Mouse (Mus musculus) embryonic facial prominence, embryonic 11.5 days (tissue): ENCODE measurements around the gene Ak5. TPM values are rescaled to one million over a fixed set of nuclear protein-coding genes. Genes with fewer than 3 reads are reported as not detected.
"Not testable (repeated sequence)": the region's sequence is repeated elsewhere in the genome, so short reads cannot be mapped to it uniquely, and the experiment has no call there.

ENCODE experiments used
- ATAC-seq: fragments of 200-750 bp; cut with Nextera tagmentation; replicated peaks from 2 replicates; pipeline ENCODE4 v1.8.0; 2017; ENCODE audit warnings: low read depth; ENCODE audit not compliant: insufficient number of reproducible peaks, low FRiP score, low TSS enrichment
- DNase-seq: peaks from one replicate; pipeline ENCODE4 v3.0.0-alpha.2; 2015; ENCODE audit warnings: low spot score
- H3K27ac ChIP-seq: fragments of 300-500 bp; sonication (generic); replicated peaks from 2 replicates; pipeline ENCODE4 v1.5.1; 2014; ENCODE audit warnings: mild to moderate bottlenecking, low read depth, low read length, control low read depth
- H3K27me3 ChIP-seq: fragments of 300-500 bp; sonication (generic); 2 replicates; pipeline ENCODE4 v1.6.1; 2014; ENCODE audit warnings: mild to moderate bottlenecking, low read length, moderate library complexity, mixed read lengths; ENCODE audit not compliant: control insufficient read depth, insufficient read depth
- H3K36me3 ChIP-seq: fragments of 300-500 bp; sonication (generic); replicated peaks from 2 replicates; pipeline ENCODE4 v1.6.1; 2014; ENCODE audit warnings: low read depth, mild to moderate bottlenecking, low read length, moderate library complexity, mixed read lengths; ENCODE audit not compliant: control insufficient read depth, insufficient read depth
- H3K4me1 ChIP-seq: fragments of 300-500 bp; sonication (generic); 2 replicates; pipeline ENCODE4 v1.6.1; 2014; ENCODE audit warnings: low read length, mixed read lengths; ENCODE audit not compliant: control insufficient read depth, insufficient read depth
- H3K4me2 ChIP-seq: fragments of 300-500 bp; sonication (generic); 2 replicates; pipeline ENCODE4 v1.6.1; 2014; ENCODE audit warnings: low read depth, mild to moderate bottlenecking, control low read depth, low read length, moderate library complexity
- H3K4me3 ChIP-seq: fragments of 300-500 bp; sonication (generic); 2 replicates; pipeline ENCODE4 v1.5.1; 2014; ENCODE audit warnings: low read depth, low read length, control low read depth
- H3K9ac ChIP-seq: fragments of 300-500 bp; sonication (generic); replicated peaks from 2 replicates; pipeline ENCODE4 v1.6.1; 2014; ENCODE audit warnings: mild to moderate bottlenecking, control low read depth, low read length
- H3K9me3 ChIP-seq: fragments of 300-500 bp; sonication (generic); replicated peaks from 2 replicates; pipeline ENCODE4 v1.6.1; 2016; ENCODE audit warnings: mild to moderate bottlenecking, low read length, inconsistent platforms, mixed read lengths; ENCODE audit not compliant: control insufficient read depth
- WGBS: fragments of 180-500 bp; shearing (Covaris S2); extraction: QIAGEN DNeasy Blood & Tissue Kit; methylation state at CpG from one replicate; pipeline ENCODE4 v1.1.7; 2014; 5-methylcytosine and 5-hydroxymethylcytosine counted together
- polyA plus RNA-seq: library from polyadenylated mRNA; unstranded; fragments of >200 nt; fragmentation: Nextera tagmentation; extraction: Ambion mirVana; gene quantifications from 2 replicates; pipeline ENCODE4 v1.2.1, GENCODE M21; 2014

The Ak5 gene
- polyA plus RNA-seq, 1 experiment from 2014 or later: 0.63 TPM

DNA sequence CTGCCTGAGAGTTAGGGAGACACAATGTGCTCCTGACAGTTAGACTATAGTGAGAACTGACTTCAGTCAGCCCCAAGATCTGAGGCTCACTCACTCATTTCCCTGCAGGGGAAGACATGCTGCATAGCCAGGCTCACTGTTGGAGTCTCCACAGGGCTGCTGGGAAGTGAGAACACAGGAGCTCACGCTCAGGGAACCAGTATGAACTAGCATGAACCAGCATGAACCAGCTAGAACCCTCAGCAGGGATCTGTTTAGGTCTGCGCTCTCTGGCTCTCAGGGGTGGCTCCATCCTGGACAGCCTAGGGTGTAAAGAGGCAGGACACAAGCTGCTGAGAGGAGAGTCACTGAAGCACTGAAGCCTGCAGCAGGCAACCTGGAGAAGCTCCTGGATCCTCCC, 81.2 kb downstream of the Ak5 start:
- no peaks in the 10 kb centered on the region for H3K36me3 ChIP-seq
- H3K4me3 ChIP-seq: no peak overlapping the region
- H3K27me3 ChIP-seq: no peaks in the 10 kb centered on the region
- no peaks in the 10 kb centered on the region for H3K9me3 ChIP-seq
- H3K9ac ChIP-seq: no peak overlapping the region
- no peak for ATAC-seq
- H3K4me1 ChIP-seq: no peaks in the 10 kb centered on the region
- no peak overlapping the region for H3K27ac ChIP-seq
- no peak overlapping the region for H3K4me2 ChIP-seq
- 70% methylated on average over 2 of the region's 2 CpGs for WGBS
- DNase-seq: no peak

DNA sequence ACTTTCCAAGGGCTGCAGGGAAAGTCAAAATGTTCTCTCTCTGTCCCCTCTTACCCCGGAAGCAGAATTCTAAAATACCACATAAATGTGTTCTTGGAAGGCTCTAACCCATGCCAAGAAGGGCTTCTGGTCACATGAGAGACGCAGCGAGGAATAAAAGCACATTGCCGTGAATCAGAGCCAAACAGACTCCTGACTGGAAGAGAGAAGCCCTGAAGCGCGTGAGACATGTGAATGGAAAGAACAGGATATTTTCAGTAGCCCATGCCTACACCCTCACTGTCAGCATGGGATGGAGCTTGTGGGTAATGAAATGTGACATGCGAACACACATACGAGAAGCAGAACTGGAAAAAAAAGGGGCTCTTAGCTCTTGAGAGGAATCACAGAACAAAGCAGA, 82.0 kb downstream of the Ak5 start:
- Histone ChIP-seq H3K9ac (no peak overlapping the region), H3K9me3 (no peaks in the 10 kb centered on the region), H3K4me2 (no peak overlapping the region), H3K27ac (no peak overlapping the region), H3K4me3 (no peak overlapping the region), H3K36me3 (no peaks in the 10 kb centered on the region), H3K27me3 (no peaks in the 10 kb centered on the region), H3K4me1 (no peaks in the 10 kb centered on the region)
- ATAC-seq (no peak), DNase-seq (no peak)
- 83% methylated on average over 8 of the region's 8 CpGs for WGBS

DNA sequence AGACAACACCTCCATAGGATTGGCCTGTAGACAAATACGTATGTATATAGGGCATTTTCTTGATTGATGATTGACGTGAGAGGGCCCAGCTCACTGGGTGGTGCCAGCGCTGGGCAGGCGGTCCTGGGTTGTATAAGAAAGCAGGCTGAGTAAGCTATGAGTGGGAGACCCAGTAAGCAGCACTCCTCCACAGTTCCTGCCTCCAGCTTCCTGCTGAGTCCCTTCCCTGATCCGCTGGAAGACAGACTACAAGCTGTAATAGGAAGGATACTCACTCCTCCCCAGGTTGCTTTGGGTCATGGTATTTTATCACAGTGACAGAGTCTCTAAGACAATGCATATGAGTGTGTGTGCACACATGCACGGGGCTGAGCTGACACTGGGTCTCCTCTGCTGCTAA, 82.6 kb downstream of the Ak5 start:
- H3K9ac ChIP-seq: no peak overlapping the region
- DNase-seq (no peak), ATAC-seq (no peak)
- no peak overlapping the region for H3K4me3 ChIP-seq
- H3K36me3 ChIP-seq: no peaks in the 10 kb centered on the region
- no peaks in the 10 kb centered on the region for H3K4me1 ChIP-seq
- no peak overlapping the region for H3K27ac ChIP-seq
- H3K4me2 ChIP-seq: no peak overlapping the region
- no peaks in the 10 kb centered on the region for H3K9me3 ChIP-seq
- WGBS: 79% methylated on average over 6 of the region's 6 CpGs
- no peaks in the 10 kb centered on the region for H3K27me3 ChIP-seq

DNA sequence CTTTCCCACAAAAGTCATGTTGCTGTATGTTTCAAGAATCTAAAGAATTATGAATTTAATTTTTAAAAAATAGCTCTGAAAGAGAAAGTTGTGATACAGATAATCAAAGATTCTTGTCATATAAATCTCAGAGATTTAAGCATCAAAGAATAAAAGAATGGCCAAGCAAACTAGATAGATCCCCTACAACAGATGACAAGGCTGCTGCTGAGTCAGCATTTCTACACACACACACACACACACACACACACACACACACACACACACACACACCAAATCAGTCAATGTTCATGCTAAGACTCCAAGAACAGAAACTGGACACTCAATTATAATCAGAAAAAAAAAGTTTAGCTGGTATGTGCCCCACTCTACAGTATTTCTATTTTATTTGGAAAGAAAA, 85.1 kb downstream of the Ak5 start:
- Histone ChIP-seq H3K4me3 (no peak overlapping the region), H3K27ac (no peak overlapping the region), H3K9ac (no peak overlapping the region), H3K9me3 (no peaks in the 10 kb centered on the region), H3K4me2 (no peak overlapping the region), H3K27me3 (no peaks in the 10 kb centered on the region), H3K4me1 (no peaks in the 10 kb centered on the region), H3K36me3 (no peaks in the 10 kb centered on the region)
- no peak for ATAC-seq
- no peak for DNase-seq

DNA sequence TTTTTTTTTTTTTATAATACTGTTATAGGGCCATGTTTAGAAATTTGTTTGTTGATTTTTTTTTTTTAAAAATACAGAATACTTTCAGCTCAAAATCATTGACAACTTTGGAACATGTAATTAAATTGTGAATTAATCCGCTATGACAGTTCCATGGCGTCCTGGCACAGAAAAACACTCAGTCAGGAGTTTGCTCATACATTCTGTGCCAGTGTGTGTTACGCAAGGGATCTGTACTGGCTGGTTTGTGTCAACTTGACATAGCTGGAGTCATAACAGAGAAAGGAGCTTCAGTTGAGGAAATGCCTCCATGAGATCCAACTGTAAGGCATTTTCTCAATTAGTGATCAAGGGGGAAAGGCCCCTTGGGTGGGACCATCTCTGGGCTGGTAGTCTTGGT, 86.3 kb downstream of the Ak5 start:
- not testable (repeated sequence) for DNase-seq, H3K36me3 ChIP-seq, H3K9me3 ChIP-seq, H3K27ac ChIP-seq, H3K9ac ChIP-seq, ATAC-seq, H3K4me3 ChIP-seq, H3K27me3 ChIP-seq, H3K4me2 ChIP-seq, H3K4me1 ChIP-seq
- 85% methylated on average over 3 of the region's 3 CpGs for WGBS

DNA sequence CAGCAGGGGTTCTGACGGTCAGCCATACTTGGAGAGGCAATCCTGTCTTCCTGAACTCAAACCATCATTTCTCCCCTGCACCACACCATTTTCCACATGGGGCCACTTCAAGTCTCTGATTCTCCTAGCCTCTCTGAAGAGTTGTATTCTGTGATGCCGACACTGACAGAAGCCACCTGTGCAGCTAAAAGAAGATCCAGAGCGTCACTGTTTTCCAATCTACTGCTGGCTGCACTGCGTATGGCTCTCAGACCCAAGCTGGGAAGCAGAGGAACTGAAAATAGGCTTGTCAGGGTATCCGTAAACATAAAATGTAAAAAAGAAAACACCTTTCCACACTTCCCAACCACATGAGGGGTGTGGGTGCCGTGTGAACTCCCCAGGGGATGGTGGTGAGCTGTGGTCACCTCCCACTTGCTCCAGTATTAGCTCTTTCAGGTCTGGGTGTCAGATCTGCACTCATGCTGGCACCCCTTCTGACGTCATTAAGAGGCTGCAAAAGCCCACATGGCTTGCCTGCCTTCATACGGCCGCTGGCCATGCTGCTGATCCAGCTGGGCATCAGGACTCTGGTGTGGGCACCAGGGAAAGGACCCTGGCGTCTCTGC, 88.1 kb downstream of the Ak5 start:
- Histone ChIP-seq H3K9ac (no peak overlapping the region), H3K9me3 (no peaks in the 10 kb centered on the region), H3K4me2 (no peak overlapping the region), H3K27me3 (no peaks in the 10 kb centered on the region), H3K4me1 (no peaks in the 10 kb centered on the region), H3K4me3 (no peak overlapping the region), H3K27ac (no peak overlapping the region), H3K36me3 (no peaks in the 10 kb centered on the region)
- ATAC-seq (no peak), DNase-seq (no peak)
- 81% methylated on average over 10 of the region's 10 CpGs for WGBS

DNA sequence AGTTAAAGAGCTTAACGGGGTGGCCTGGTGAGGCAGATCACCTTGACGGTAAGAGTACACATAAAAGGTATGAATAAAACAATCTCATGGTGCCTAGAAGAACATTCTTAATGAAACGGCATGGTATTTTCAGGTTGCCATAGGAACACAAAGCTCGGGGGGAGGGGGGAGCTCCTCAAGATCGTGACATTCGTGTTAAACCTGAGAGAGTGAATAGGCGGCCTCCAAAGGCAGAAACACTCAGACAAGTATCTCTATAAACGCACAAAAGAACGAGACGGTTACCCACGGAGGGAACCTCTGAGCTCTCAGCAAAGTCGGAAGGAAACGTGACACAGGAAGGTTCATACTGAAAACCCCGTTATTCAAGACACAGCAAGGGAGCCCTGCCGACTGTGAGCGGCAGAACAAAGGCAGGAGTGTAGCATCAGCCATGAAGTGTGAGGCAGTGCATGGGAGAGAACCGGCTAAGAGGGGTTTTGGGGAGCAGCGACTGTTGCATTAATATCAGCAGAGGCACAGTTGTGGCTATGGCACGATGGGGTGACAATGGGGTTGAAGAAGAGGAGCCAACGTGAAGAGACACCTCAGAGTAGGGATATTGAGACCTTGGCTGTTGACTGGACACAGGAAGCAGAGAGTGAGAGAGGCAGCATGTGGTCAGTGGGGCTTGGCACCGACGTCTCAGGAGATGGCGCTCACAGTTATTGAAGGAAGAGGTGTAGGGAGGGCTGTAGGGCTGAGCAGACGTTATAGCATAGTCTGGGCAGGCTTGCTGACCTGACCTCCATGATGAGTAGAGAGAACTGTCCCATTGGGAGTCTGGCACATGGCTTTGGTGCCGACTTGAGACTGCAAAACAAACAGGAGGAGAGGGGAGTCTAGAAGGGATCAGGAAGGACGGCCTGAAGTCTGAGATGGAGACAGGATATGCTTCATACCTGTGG, 89.6 kb downstream of the Ak5 start:
- WGBS: 75% methylated on average over 26 of the region's 26 CpGs
- Histone ChIP-seq H3K4me2 (no peak overlapping the region), H3K9ac (no peak overlapping the region), H3K27ac (no peak overlapping the region), H3K9me3 (no peaks in the 10 kb centered on the region), H3K36me3 (no peaks in the 10 kb centered on the region), H3K4me3 (no peak overlapping the region), H3K27me3 (no peaks in the 10 kb centered on the region), H3K4me1 (no peaks in the 10 kb centered on the region)
- DNase-seq (peak; percentile 18), ATAC-seq (no peak)

DNA sequence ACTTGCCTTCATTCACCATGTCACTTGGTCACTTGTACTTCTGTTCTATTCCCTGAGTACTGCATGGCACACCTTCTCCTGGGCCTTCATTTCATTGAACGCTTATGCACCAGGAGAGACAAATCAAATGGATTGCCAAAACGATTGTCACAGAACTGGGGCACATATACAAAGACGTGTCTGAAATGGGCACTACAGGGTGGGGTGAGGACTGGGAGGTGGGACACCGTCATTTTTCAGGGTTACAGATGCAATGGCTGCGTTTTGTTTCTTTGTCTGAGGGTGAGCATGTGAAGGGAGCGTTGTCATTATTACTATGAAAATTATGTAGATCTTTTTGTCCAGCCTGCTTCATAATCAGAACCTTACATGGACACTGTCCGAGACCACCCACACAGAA, 90.4 kb downstream of the Ak5 start:
- DNase-seq (no peak), ATAC-seq (no peak)
- no peak overlapping the region for H3K27ac ChIP-seq
- 85% methylated on average over 7 of the region's 7 CpGs for WGBS
- H3K9ac ChIP-seq: no peak overlapping the region
- no peaks in the 10 kb centered on the region for H3K4me1 ChIP-seq
- no peaks in the 10 kb centered on the region for H3K36me3 ChIP-seq
- no peak overlapping the region for H3K4me2 ChIP-seq
- no peak overlapping the region for H3K4me3 ChIP-seq
- no peaks in the 10 kb centered on the region for H3K9me3 ChIP-seq
- no peaks in the 10 kb centered on the region for H3K27me3 ChIP-seq
